Mouse (Mus musculus): ENCODE results near the gene Itpr3. TPM values are rescaled to one million over a fixed set of nuclear protein-coding genes. Genes with fewer than 3 reads are reported as not detected.

Itpr3 gene
- total RNA-seq, 2 experiments from 2014 or later, result 2.8 to 3.0 TPM

- DNase-seq (ENCODE audit: low spot score in 2 of 2), result no peak
These were observed 81.3 kb downstream of the Itpr3 start for GRCm38 (mm10) chr17:27138396-27138795.

GRCm38 (mm10) chr17:27139304-27139703, 82.2 kb downstream of the Itpr3 start:
- no peak for DNase-seq (ENCODE audit: low spot score in 2 of 2)

- DNase-seq (ENCODE audit: low spot score in 2 of 2), result no peak
These were observed 83.2 kb downstream of the Itpr3 start for GRCm38 (mm10) chr17:27140262-27140661.

GRCm38 (mm10) chr17:27141971-27142450, 84.9 kb downstream of the Itpr3 start:
- peak; percentile 44 for DNase-seq (ENCODE audit: low spot score in 2 of 2)

GRCm38 (mm10) chr17:27144152-27144551, 87.0 kb downstream of the Itpr3 start:
- no peak for DNase-seq (ENCODE audit: low spot score in 2 of 2)

- no peak for DNase-seq (ENCODE audit: low spot score in 2 of 2)
These were observed 89.3 kb downstream of the Itpr3 start for GRCm38 (mm10) chr17:27146323-27146923.

- no peak for DNase-seq (ENCODE audit: low spot score in 2 of 2)
These were observed 93.8 kb downstream of the Itpr3 start for GRCm38 (mm10) chr17:27150871-27151270.

- no peak for DNase-seq (ENCODE audit: low spot score in 2 of 2)
These were observed 94.3 kb downstream of the Itpr3 start for GRCm38 (mm10) chr17:27151411-27151810.

GRCm38 (mm10) chr17:27152976-27153723, 96.0 kb downstream of the Itpr3 start:
- no peak for DNase-seq (ENCODE audit: low spot score in 2 of 2)

- DNase-seq (ENCODE audit: low spot score in 2 of 2), result no peak
These were observed 96.7 kb downstream of the Itpr3 start for GRCm38 (mm10) chr17:27153773-27154193.

- DNase-seq (ENCODE audit: low spot score in 2 of 2), result no peak
These were observed 97.2 kb downstream of the Itpr3 start for GRCm38 (mm10) chr17:27154256-27154655.

GRCm38 (mm10) chr17:27154881-27155280, 97.8 kb downstream of the Itpr3 start:
- no peak for DNase-seq (ENCODE audit: low spot score in 2 of 2)

- no peak for DNase-seq (ENCODE audit: low spot score in 2 of 2)
These were observed 98.6 kb downstream of the Itpr3 start for GRCm38 (mm10) chr17:27155752-27156151.

GRCm38 (mm10) chr17:27158439-27158838, 101.3 kb downstream of the Itpr3 start:
- DNase-seq (ENCODE audit: low spot score in 2 of 2), result no peak

GRCm38 (mm10) chr17:27159169-27159568, 102.1 kb downstream of the Itpr3 start:
- no peak for DNase-seq (ENCODE audit: low spot score in 2 of 2)

- no peak for DNase-seq (ENCODE audit: low spot score in 2 of 2)
These were observed 103.8 kb downstream of the Itpr3 start for GRCm38 (mm10) chr17:27160905-27161304.

GRCm38 (mm10) chr17:27165054-27165773, 108.1 kb downstream of the Itpr3 start:
- peak; percentile 64 to 71 for DNase-seq (ENCODE audit: low spot score in 2 of 2)

- no peak for DNase-seq (ENCODE audit: low spot score in 2 of 2)
These were observed 109.8 kb downstream of the Itpr3 start for GRCm38 (mm10) chr17:27166901-27167300.

- DNase-seq (ENCODE audit: low spot score in 2 of 2), result no peak
These were observed 110.4 kb downstream of the Itpr3 start, which contains the start of gene Ip6k3 for GRCm38 (mm10) chr17:27167545-27167944. Gene Ip6k3 (minus strand): TSS chr17:27167795.

- DNase-seq (ENCODE audit: low spot score in 2 of 2), result no peak
These were observed 111.5 kb downstream of the Itpr3 start for GRCm38 (mm10) chr17:27168569-27168968.

GRCm38 (mm10) chr17:27169952-27170695, 113.0 kb downstream of the Itpr3 start:
- DNase-seq (ENCODE audit: low spot score in 2 of 2), result no peak

All from left cerebral cortex, adult 18-20 months (tissue).